Mouse (Mus musculus): Measurements from ENCODE around the gene Rbm28.

The Rbm28 gene

DNA sequence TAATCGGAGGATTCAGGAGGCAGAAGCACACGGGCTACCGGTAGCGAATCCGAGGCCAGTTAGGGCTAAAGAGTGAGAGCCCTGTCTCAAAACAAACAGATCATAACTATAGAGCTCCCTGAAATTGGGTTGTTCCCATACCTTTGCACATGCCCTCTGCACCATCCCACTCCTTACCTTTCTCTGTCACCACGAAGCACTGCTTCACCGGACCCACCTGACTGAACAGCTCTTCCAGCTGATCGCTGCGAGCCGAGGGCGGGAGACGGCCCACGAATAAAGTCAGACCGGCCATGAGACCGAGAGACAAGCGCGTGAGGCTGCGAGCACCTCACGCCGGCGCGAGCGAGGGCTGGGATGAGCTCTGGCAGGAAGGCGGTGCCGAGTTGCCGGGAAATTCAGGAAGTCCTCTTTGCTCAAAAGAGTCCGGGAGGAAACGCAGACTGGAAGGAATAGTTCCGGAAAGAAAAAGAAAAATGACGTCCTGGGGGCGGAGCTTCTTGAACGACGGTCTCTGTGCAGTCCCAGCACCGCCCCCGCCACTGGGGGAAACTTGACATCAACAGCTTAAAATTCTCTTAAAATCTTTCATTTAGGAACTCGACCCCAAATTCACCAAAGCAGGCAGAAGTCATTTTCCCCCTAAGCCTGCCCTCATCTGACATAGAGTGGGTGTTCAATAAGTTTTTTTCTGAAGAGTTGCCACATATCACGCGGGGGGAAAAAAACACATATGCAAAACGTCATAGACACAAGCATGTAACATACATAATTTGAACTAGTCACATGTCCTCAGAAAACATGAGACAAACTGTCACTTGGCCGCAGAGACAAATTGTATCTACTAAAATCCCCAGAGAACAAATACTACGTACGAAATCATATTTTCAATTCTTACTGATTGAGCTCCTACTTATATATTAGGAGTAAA, at the start of gene Rbm28:
Gene Rbm28, minus strand, starts transcription at position 693 of the 931 bp plus-strand sequence.
- DNase-seq (ENCODE audit: low spot score in 2 of 2), result peak; percentile 81 to 82

DNA sequence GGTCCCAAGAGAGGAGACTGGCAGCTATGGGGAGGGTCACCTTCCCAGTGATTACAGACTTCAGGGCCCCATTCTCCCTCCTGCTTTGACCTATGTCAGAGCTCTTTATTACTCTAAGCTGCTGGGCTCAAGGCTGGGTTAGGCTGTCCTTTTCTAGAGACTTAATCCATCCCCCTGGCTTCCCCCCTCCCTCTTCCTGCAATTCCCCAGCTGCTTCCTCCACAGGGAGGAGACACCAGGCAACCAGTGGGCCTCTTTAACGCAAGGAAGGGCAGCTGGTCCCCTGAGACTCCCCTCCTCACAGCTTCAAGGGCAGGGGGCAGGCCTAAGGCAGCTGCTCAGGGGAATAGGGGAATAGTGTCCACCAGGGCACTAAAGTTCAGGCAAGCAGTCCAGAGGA, 49.4 kb upstream of the Rbm28 start:
- DNase-seq (ENCODE audit: low spot score in 2 of 2), result peak in 1 of 2 experiments; percentile 54

DNA sequence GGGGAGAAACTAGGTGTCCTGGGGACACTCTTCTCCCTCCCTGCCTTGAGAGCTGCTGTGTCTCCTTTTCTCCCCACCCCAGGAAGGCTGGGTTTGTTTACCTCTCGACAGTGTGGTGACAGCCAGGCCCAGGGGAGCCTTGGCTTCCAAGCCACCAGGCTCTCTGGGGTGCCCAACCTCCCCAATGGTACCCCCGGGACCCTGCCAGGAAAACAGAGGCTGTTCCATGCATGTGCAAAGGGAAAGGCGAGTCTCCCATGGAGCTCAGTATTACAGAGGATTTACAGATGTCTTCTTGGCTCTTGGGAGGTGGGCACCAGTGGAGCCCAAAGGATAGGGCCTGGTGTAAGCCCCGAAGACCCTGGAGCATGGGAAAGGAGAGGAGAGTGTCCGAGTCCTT, 48.6 kb upstream of the Rbm28 start:
- peak in 1 of 2 experiments; percentile 54 for DNase-seq (ENCODE audit: low spot score in 2 of 2)

DNA sequence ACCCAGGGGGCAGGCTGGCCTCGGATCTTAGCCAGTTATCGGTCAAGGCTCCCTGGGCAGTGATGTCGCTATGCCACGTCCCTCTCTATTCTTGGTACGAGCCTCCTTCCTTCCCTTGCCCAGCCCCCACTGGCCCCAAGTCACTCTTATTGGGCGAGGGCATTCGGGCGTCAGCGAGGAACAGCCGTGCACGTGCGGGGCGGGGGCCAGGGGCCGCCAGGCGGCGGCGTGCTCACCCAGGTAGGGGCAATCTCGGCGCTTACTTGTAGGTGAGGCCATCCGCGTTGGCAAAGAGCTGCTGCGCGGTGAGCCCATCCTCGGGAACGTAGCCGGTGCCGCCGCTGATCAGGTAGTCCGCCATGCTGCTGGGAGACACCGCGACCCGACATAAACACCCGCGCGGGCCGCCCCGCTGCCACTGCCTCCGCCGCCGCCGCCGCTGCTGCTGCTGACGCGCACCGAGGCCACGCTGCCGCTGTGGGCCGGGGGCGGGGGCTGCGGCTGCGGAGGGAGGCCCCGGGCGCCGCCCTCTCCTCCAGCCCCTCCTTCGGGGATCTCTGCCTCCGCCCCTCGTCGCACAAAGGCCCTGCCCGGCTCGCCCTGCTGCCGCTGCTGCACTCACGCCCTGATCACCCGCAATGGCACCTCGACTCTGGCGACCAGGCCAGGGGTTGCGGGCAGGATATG, 47.1 kb upstream of the Rbm28 start:
- peak; percentile 75 to 77 for DNase-seq (ENCODE audit: low spot score in 2 of 2)

DNA sequence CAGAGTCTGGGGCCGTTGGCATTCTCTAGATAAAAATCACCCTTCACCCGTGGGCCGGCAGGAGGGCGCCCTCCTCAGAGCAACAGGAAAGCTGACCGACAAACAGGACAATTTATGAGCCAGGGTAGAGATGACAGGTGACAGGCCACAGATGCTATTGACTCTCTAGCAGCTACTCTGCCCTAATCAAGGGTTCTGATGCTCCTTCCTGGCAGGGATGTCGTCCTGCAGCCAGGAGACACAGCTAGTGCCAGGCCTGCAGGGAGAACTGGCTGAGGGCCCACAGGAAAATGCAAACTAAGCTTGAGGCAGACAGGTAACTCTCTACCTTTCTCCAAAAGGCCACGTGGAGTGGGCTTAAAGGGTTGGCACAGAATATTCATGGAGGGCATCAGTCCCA, 46.3 kb upstream of the Rbm28 start:
- no peak for DNase-seq (ENCODE audit: low spot score in 2 of 2)

DNA sequence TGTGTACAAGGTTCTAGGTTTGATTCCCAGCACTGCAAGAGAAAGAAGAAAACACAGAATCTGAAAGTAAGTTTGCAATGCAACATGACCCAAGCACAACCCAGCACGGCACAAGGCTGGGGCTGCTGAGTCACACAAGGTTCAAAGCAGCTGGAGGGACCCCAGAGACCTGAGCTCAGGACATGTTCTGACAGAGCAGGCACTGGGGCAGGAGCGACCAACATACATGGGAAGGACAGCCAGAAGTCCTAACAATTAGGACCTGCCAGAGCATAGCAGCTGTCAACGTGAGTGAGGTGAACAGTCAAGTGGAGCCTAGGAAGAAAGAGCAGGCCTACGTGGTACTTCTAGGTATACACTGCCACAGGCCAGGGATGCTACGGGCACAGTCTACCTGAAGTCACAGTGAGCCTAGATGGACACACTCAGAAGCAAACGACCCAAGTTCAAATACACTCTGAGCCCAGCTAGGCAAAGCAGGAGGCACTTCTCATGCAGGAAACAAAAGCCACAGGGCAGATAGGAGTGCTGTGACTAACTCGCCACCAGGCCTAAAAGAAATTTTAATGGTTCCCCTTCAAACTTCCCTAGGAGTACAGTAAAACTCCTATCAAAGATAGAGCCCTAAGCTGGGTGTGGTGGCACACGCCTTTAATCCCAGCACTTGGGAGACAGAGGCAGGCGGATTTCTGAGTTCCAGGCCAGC, 45.6 kb upstream of the Rbm28 start:
- DNase-seq (ENCODE audit: low spot score in 2 of 2), result no peak

DNA sequence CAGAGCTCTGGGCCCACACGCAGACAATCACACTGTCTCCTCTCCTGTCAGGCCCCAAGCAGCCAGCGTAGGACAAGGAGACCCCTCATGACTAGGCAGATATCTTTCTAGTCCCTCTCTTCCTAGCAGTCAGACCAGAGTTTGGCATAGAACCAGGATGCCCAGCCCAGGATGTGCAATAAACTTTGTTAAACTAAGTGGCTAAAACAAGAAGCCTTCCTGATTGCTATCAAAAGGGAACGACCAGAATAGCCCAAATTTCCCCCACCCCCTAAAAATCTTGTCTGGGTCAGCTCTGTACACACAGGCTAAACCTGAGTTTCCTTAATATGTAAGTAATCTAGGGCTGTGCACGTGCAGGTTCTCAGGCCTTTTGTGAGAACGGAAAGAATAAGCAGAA, 43.4 kb upstream of the Rbm28 start:
- DNase-seq (ENCODE audit: low spot score in 2 of 2), result no peak

DNA sequence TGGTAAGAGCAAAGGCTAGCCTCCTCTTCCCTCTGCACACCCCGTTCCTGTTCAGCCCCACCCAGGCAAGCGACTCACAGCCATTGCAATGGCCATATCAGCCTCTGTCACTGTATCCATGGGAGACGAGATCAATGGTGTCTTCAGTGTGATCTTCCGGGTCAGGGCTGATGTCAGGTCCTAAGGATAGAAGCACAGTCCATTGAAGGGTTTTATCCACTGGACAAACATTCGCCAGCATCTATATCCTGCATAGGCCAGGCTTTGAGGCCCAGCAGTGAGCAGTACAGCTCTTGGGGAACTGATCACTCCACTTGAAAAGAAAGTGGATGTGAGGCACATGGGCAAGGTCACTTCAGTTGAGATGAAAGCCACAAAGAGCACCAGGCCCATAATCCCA, 42.2 kb upstream of the Rbm28 start:
- no peak for DNase-seq (ENCODE audit: low spot score in 2 of 2)

DNA sequence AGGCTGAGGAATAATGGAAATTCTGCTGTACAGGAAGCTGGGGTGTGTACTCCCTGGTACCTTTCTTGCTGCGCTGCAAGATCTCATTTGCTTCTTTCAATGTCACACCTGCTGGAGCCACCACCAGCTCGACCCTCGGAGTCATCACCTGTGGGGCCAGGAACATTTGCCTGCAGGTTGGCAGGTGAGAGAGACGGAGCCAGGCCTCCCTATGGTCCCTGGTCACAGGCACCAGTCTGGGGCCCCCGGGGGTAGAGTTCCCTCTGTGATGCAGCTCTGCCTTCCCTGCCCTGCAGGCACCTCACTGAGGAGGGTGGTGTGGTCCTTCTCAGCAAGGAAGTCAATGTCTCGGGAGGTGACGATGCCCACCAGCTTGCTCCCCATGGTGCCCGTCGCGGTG, 41.2 kb upstream of the Rbm28 start:
- peak in 1 of 2 experiments; percentile 57 for DNase-seq (ENCODE audit: low spot score in 2 of 2)

DNA sequence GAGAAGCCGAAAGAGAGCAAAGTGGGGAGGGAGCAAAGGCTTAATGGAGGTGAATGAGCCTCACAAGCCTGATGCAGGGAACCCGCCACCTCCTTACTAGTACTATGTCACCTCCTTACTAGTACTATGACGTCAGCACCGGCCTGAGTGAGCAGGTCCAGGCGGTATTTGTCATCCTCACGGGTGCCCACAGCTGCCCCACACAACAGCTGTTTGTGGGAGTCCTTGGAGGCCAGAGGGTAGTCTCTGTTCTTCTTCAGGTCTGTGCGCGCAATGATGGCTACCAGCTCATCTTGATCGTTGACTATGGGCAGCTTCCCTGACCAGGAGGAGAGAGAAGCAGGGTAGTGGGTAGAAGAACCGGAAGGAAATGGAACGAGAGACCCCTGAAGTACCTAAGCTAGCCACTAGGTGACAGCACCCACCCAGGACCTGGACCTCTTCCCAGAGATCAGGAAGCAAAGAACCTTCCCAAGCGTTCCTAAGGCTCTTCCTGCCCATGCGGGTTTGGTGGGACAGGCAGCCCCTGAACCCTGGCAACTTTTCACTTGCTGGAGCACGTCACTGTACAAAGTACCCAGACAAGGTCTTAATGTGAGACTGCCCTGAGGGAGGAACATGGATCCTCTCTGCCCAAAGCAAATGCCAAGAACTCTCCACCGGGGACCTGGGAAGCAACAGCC, 40.3 kb upstream of the Rbm28 start:
- peak in 1 of 2 experiments; percentile 66 for DNase-seq (ENCODE audit: low spot score in 2 of 2)

DNA sequence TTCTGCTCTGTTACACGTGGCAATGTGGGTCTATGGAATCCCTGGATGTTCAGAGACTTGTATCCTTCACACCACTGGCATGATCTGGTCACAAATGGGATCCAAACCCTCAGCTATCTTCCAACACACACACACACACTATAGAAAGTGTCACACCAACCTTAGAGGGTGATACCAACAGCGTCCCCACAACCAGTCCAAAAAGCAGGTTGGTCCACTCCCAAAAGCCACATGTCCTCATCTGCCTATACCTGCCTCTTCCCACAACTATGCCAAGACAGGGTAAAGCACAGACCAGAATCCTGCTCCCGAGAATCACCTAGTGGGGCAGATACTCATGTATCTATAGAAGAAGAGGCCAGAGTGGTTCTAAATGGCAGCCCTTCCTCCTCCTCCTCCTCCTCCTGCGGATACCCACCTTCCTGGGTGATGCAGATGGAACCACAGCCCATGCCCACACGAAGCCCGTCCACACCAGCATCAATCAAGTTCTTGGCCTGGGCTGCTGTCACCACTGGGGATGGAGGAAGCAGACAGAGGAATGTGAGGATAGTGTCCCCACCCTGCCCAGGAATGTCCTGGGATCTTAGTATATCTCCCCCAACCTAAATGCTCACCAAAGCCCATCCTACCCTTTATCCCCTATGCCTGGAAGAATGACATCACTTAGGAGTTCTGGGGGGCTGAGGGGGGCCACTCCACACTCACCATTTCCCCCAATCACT, 39.2 kb upstream of the Rbm28 start:
- no peak for DNase-seq (ENCODE audit: low spot score in 2 of 2)

DNA sequence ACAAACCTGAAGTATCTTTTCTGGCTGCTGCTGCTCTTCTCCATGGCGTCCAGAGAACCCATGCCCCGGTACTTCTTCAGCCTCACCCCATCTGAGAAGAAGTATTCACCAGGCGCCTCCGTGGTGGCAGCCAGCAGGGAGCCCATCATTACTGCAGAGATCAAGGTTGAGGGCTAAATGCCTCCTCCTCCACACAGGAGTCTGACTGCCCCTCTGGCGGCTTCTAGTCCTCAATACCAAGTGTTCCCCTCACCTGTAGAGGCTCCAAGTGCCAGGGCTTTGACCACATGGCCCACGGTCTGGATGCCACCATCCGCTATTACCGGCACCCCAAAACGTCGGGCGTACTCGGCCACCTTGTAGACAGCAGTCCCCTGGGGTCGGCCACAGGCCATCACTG, 38.3 kb upstream of the Rbm28 start:
- peak in 1 of 2 experiments; percentile 59 for DNase-seq (ENCODE audit: low spot score in 2 of 2)

DNA sequence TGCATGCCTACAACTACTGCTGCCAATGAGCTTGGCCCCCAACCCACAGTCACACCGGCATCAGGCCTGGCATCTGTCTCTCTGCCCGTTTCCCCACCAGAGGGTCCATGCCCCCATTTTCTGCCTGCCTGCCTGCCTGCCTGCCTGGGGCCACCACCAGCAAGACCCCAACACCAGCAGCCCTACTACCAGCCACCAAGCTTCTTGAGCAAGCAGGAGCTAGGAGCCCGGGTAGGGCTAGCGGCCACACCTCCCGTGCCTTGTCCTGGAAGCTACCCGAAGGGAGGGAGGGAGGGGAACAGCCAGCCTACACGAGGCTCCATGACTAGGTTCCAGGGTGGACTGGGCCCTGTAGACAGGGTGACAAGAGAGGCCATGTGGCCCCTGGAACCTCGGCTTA, 37.2 kb upstream of the Rbm28 start:
- DNase-seq (ENCODE audit: low spot score in 2 of 2), result peak in 1 of 2 experiments; percentile 52

DNA sequence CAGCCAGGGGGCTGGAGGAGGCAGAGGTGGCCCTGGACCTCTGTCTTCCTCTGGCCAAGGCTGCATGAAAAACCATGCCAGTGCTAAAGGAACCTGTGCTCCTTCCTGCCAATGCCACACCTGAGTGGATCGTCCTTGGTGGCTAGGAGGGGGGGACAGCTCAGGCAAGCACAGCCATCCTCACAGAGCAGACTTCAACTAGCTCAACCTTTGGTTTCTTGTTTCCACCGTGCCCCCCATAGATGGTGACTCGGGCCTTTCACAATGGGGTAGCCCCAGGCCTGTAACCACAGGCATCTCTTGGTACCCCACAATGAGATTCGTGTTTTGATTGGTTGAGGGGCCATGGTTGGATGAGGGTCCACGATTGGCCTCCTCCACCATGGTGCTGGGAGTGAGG, 36.5 kb upstream of the Rbm28 start:
- no peak for DNase-seq (ENCODE audit: low spot score in 2 of 2)

DNA sequence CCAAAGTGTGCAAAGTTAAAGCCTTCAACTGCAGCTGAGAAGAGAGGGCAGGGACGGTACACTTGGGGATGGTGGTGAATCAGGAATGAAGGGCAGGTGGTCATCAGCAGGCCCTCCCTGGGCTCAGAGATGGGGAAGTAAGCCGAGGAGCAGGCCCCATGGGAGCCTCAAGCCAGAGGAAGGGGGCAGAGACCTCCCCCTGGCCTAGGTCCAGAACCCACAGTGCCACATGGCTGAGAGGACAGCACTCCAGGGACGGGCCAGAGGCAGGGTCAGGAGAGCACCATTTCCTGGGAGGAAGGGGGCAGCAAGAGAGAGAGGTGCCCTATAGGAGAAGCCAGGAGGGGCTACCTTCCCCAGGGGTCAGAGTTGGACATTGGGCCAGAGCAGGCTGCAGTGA, 35.7 kb upstream of the Rbm28 start:
- no peak for DNase-seq (ENCODE audit: low spot score in 2 of 2)

DNA sequence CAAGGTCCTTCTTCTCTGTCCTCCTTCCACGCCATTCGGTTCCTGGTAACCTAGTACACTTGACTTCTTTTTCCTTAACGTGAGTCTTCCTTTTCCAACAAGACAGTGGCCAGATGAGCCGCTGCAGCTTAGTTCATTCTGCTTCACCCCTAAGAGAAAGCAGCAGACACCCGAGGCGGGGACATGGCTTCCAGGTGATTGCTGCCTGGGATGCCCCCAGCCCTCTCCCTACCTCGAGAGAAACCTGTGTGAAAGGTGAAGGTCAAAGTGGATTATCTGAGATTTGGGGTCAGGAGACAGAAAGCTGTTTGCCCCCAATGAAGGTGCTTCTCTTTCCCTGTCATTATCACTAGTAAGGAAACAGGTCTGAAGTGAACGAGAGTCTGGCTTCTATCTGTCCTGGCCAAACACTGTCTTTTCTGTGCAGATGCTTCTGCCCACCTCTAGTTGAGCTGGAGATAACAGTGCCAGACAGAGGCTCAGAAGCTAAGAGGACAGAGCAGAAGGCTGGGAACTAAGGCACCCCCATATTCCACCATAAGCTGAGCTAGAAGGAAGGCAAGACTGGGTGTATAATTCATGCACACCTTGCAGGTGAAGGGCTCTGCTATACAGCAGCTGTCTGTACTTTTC, 34.5 kb upstream of the Rbm28 start:
- no peak for DNase-seq (ENCODE audit: low spot score in 2 of 2)

DNA sequence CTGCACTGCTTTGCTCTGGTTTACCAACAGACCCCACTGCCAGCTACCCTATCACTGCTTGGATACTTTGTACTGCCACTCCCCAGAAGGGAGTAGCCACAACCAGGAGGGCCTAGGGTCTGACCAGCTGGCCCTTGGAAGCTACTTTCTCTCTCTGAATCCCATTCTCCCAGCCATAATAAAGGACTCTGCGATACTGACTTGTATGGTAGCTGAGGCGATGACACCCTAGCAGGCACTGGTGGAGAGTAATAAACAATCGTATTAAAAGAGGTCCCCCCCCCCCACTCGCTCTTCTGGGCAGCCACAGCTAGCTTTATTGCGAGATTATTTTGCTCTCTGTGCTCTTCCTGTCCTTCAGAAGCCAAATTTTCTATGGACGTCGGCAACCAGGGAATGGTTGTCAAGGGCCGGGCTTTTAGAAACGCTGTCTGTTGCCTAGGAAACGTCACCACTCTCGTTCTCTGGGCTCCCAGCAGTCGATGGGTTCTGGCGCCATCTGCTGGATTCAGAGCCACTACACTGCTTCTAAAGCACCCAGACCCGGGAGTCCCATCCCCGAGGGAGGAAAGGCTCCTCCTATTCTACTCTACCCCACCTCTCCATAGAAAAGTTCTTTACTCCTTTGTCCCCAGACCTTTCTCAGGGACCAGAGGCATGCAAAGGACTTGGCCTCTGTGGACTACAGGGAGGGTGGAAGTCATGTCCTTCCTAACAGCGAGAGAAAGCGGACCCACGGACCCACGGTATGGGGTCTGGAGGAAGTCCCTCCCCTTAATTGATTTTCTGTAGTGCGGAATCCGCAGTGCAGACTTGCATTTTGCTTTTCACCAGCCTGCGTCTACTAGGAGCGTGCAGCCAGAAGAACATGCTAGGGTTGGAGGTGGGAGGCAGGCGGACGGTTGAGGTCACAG, 33.8 kb upstream of the Rbm28 start:
- DNase-seq (ENCODE audit: low spot score in 2 of 2), result peak; percentile 81 to 91

DNA sequence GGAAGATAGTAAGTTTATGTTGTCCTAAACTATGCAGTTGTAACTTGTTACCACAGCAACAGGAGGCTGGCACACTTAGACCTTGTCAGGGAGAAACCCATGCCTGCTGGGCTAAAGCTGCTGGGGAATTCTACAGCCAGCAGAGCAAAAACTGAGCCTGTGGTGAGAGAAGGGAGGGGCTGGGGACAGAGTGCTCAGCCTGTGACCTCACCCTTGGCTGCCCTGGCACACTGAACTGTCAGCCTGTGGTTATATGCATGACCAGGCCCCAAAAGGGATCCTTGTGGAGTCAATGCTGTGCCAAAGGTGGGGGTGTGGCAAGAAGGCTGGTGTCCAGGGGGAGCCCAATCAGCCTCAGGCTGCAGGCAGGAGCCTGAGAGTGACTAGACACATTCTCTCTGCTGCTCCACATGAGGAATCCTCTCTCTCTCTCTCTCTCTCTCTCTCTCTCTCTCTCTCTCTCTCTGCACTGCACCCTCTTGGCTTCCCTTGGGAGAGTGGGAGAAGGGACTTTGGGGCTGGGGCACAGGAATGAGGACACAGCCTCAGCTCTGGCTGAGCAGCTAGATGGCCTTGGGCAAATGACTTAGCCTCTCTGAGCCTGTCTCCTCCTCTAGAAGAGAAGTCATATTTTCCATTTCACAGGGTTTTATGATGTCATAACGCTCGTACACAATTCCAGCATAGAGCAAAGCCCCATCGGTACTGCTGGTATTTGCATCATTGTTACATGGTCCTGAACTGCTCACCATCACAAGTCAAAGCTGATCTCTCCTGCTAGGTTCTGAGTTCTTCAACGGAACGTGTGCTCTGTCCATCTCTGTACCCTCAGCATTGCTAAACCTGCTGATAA, 31.3 kb upstream of the Rbm28 start:
- DNase-seq (ENCODE audit: low spot score in 2 of 2), result peak in 1 of 2 experiments; percentile 58

DNA sequence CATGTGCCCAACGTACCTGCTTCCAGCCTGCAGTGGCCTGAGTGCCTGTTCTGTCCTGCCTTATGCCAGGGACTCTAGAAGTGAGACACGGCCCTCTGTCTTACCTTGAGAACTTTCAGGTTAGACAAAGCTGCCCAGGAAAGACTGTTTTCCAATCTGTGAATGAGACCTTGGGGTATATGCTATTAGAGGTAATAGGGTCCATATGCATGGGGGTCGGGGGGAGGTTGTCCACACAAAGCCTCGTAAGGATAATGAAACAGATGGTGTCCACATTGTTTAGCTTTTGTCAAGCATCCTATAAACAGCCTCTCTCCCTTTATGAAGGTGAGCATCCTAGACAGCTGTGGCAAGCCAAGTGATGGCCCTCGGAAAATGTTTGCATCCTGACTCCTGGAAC, 30.3 kb upstream of the Rbm28 start:
- peak in 1 of 2 experiments; percentile 44 for DNase-seq (ENCODE audit: low spot score in 2 of 2)

All from urinary bladder, postnatal 4 days (tissue).